Mouse (Mus musculus) brain, embryonic 14.5 days (tissue): ENCODE measurements around the gene Wipi1.

Source experiments
- CTCF ChIP-seq: fragments of 200-500 bp; IDR thresholded peaks from 2 replicates; pipeline ENCODE4 v1.5.1; 2012; ENCODE audit warnings: inconsistent platforms, mild to moderate bottlenecking, moderate library complexity, borderline replicate concordance; ENCODE audit not compliant: insufficient read depth, insufficient read length; ENCODE audit errors: extremely low read depth
- POLR2A ChIP-seq: fragments of 200-500 bp; IDR thresholded peaks from 2 replicates; pipeline ENCODE4 v1.6.1; 2012; ENCODE audit warnings: mild to moderate bottlenecking, inconsistent platforms, borderline replicate concordance; ENCODE audit not compliant: poor library complexity, insufficient read depth, insufficient read length, severe bottlenecking; ENCODE audit errors: extremely low read depth

- TF ChIP-seq POLR2A (no peak), CTCF (peak; percentile 61)
Measured at GRCm38 (mm10) chr11:109621183-109621582, 9.4 kb upstream of the Wipi1 start.
